ENCODE assay signal across 7 mouse cellular contexts in genomic region chr2:92059481-92060220, GRCm38 (mm10). TPM values are rescaled to one million over a fixed set of nuclear protein-coding genes. Genes with fewer than 3 reads are reported as not detected.
DNase-seq lines count a peak whose midpoint lies in the region; ATAC-seq and TF ChIP-seq lines count a peak whose summit lies in the region.

No protein-coding gene starts in this region.

- DNase-seq in adrenal gland, adult 2 months, result peak; percentile 86
- DNase-seq in embryonic facial prominence, embryonic 10.5 days (ENCODE audit: low spot score), result peak; percentile 74
- peak; percentile 78 to 80 for DNase-seq in heart, adult 2 months
- DNase-seq in kidney, adult 2 months, result peak; percentile 61
- peak; percentile 87 for DNase-seq in midbrain, embryonic 14.5 days
- peak; percentile 11 to 31 for DNase-seq in spleen, postnatal 10 days (ENCODE audit: low spot score in 2 of 2)

- H3K27me3 ChIP-seq in embryonic facial prominence, embryonic 10.5 days (replicated peaks; ENCODE audit: low read depth, poor library complexity, severe bottlenecking), result peaks cover 81% of the 10 kb centered on the region
- no peaks in the 10 kb centered on the region for H3K27me3 ChIP-seq in heart, adult 2 months (ENCODE audit: control insufficient read depth, insufficient read depth, low read length)
- H3K27me3 ChIP-seq in kidney, adult 2 months (replicated peaks; ENCODE audit: control insufficient read depth, insufficient read depth, low read length), result no peaks in the 10 kb centered on the region
- peaks cover 32% of the 10 kb centered on the region for H3K27me3 ChIP-seq in limb, embryonic 13.5 days
- peaks cover 19% of the 10 kb centered on the region for H3K27me3 ChIP-seq in midbrain, embryonic 14.5 days (ENCODE audit: control insufficient read depth, insufficient read depth, low read length)

- TF ChIP-seq POLR2A in heart, adult 2 months (IDR thresholded peaks at IDR 0.05; ENCODE audit: insufficient read depth, low read depth, low read length), result peak; percentile 28; the same call in 1 of the 2 replicates
- no peak for TF ChIP-seq POLR2A in kidney, adult 2 months (IDR thresholded peaks at IDR 0.05; ENCODE audit: low read depth, low read length)

- no peak for TF ChIP-seq EP300 in heart, adult 2 months (IDR thresholded peaks at IDR 0.05; ENCODE audit: insufficient read depth, low read depth, low read length)

- peak; percentile 16 for ATAC-seq in limb, embryonic 13.5 days (ENCODE audit: low FRiP score, low read depth)
- ATAC-seq in midbrain, embryonic 14.5 days (ENCODE audit: low FRiP score, low TSS enrichment), result peak; percentile 85

- no peaks in the 10 kb centered on the region for H3K9me3 ChIP-seq in embryonic facial prominence, embryonic 10.5 days
- no peaks in the 10 kb centered on the region for H3K9me3 ChIP-seq in limb, embryonic 13.5 days
- H3K9me3 ChIP-seq in midbrain, embryonic 14.5 days (ENCODE audit: control insufficient read depth, low read length), result no peaks in the 10 kb centered on the region

- H3K9ac ChIP-seq in heart, adult 2 months (ENCODE audit: low read depth, low read length), result peak overlapping the region; percentile 70
- peak overlapping the region; percentile 79 for H3K9ac ChIP-seq in limb, embryonic 13.5 days
- peak overlapping the region; percentile 80 for H3K9ac ChIP-seq in midbrain, embryonic 14.5 days (replicated peaks; ENCODE audit: low read length)

- H3K27ac ChIP-seq in embryonic facial prominence, embryonic 10.5 days (replicated peaks), result peak overlapping the region; percentile 66; the same call in 1 of the 2 replicates
- peak overlapping the region; percentile 75 for H3K27ac ChIP-seq in heart, adult 2 months
- no peak overlapping the region for H3K27ac ChIP-seq in kidney, adult 2 months (ENCODE audit: insufficient read depth, low read depth, low read length)
- H3K27ac ChIP-seq in limb, embryonic 13.5 days, result no peak overlapping the region
- H3K27ac ChIP-seq in midbrain, embryonic 14.5 days (replicated peaks; ENCODE audit: low read depth, low read length), result peak overlapping the region; percentile 88

- intact Hi-C loops in heart, adult 2 months (cut with DNase I), result loop anchor here (2.0 to 5.0 kb wide), 4 partner anchors 33 to 1212 kb away; partner anchors contain the start of gene Mtch2

- H3K79me2 ChIP-seq in heart, adult 2 months (replicated peaks; ENCODE audit: control insufficient read depth, insufficient read depth, low read length), result no peaks in the 10 kb centered on the region

- WGBS in embryonic facial prominence, embryonic 10.5 days, result under 1% methylated on average over 63 of the region's 63 CpGs
- WGBS in heart, adult 2 months, result 1% methylated on average over 63 of the region's 63 CpGs
- under 1% methylated on average over 63 of the region's 63 CpGs for WGBS in kidney, adult 2 months
- under 1% methylated on average over 63 of the region's 63 CpGs for WGBS in limb, embryonic 13.5 days
- under 1% methylated on average over 61 of the region's 63 CpGs for WGBS in midbrain, embryonic 14.5 days

- peak overlapping the region; percentile 78 for H3K4me3 ChIP-seq in embryonic facial prominence, embryonic 10.5 days
- peak overlapping the region; percentile 48 for H3K4me3 ChIP-seq in heart, adult 2 months
- peak overlapping the region; percentile 44 for H3K4me3 ChIP-seq in kidney, adult 2 months (ENCODE audit: insufficient read depth, low read depth, low read length)
- peak overlapping the region; percentile 70 for H3K4me3 ChIP-seq in limb, embryonic 13.5 days
- H3K4me3 ChIP-seq in midbrain, embryonic 14.5 days (replicated peaks; ENCODE audit: low read depth, low read length), result peak overlapping the region; percentile 66

- 0 out of 2 replicates have a peak, but pooled peaks have one; percentile 5 for TF ChIP-seq CTCF in heart, adult 2 months (IDR thresholded peaks at IDR 0.05)
- no peak for TF ChIP-seq CTCF in kidney, adult 2 months (conservative IDR thresholded peaks at IDR 0.05; ENCODE audit: insufficient read depth, insufficient read length, low read depth, low read length)

- H3K4me1 ChIP-seq in embryonic facial prominence, embryonic 10.5 days, result peaks cover 38% of the 10 kb centered on the region
- peaks cover 10% of the 10 kb centered on the region for H3K4me1 ChIP-seq in heart, adult 2 months (ENCODE audit: control insufficient read depth, insufficient read depth, low read length)
- peaks cover 9% of the 10 kb centered on the region; the same call in 1 of the 2 replicates for H3K4me1 ChIP-seq in kidney, adult 2 months (ENCODE audit: control insufficient read depth, insufficient read depth, low read length)
- peaks cover 44% of the 10 kb centered on the region for H3K4me1 ChIP-seq in limb, embryonic 13.5 days
- H3K4me1 ChIP-seq in midbrain, embryonic 14.5 days (ENCODE audit: control insufficient read depth, insufficient read depth, low read length), result peaks cover 14% of the 10 kb centered on the region

- no peaks in the 10 kb centered on the region for H3K36me3 ChIP-seq in embryonic facial prominence, embryonic 10.5 days (replicated peaks)
- H3K36me3 ChIP-seq in heart, adult 2 months (ENCODE audit: control insufficient read depth, insufficient read depth, low read length), result no peaks in the 10 kb centered on the region
- H3K36me3 ChIP-seq in kidney, adult 2 months (ENCODE audit: control insufficient read depth, insufficient read depth, low read length), result no peaks in the 10 kb centered on the region
- no peaks in the 10 kb centered on the region for H3K36me3 ChIP-seq in limb, embryonic 13.5 days
- no peaks in the 10 kb centered on the region for H3K36me3 ChIP-seq in midbrain, embryonic 14.5 days (ENCODE audit: control insufficient read depth, insufficient read depth, low read length)

- peak overlapping the region; percentile 93 for H3K4me2 ChIP-seq in limb, embryonic 13.5 days (replicated peaks)
- peak overlapping the region; percentile 87 for H3K4me2 ChIP-seq in midbrain, embryonic 14.5 days (ENCODE audit: low read length)

RNA-seq across cellular contexts. Expression of gene Phf21a, which starts 33.3 kb away (rescaled TPM):
- 10 to 100 TPM; 66.5 to 82.4 TPM for total RNA-seq in adrenal gland, adult 2 months (2021)
- polyA plus RNA-seq in adrenal gland, adult 2 months (2012; rRNA removed), result 24.4 and 27.2 TPM in 2 replicates
- 41.3 and 42.3 TPM in 2 replicates for polyA plus RNA-seq in embryonic facial prominence, embryonic 10.5 days (2016; fragmentation: Nextera tagmentation; extraction: Ambion mirVana)
- 10 to 100 TPM; 26.4 to 30.2 TPM for total RNA-seq in heart, adult 2 months (2021)
- polyA plus RNA-seq in heart, adult 2 months (2012; rRNA removed), result 27.6 and 29.5 TPM in 2 replicates
- polyA plus RNA-seq in kidney, adult 2 months (2012; rRNA removed), result 27.5 and 36.8 TPM in 2 replicates
- 38.9 and 46.8 TPM in 2 replicates for polyA plus RNA-seq in limb, embryonic 13.5 days (2015; fragmentation: Nextera tagmentation; extraction: Ambion mirVana)
- polyA plus RNA-seq in midbrain, embryonic 14.5 days (2014; fragmentation: Nextera tagmentation; extraction: Ambion mirVana), result 32.3 and 35.4 TPM in 2 replicates

RNA-seq across cellular contexts. Expression of gene Creb3l1, which starts 35.3 kb away (rescaled TPM):
- total RNA-seq in adrenal gland, adult 2 months (2021), result 10 to 100 TPM; 11.1 to 17.3 TPM
- 6.4 and 6.6 TPM in 2 replicates for polyA plus RNA-seq in adrenal gland, adult 2 months (2012; rRNA removed)
- 0.93 and 1.0 TPM in 2 replicates for polyA plus RNA-seq in embryonic facial prominence, embryonic 10.5 days (2016; fragmentation: Nextera tagmentation; extraction: Ambion mirVana)
- total RNA-seq in heart, adult 2 months (2021), result 1 to 10 TPM; 3.8 to 5.8 TPM
- 3.3 and 4.5 TPM in 2 replicates for polyA plus RNA-seq in heart, adult 2 months (2012; rRNA removed)
- 6.7 and 8.9 TPM in 2 replicates for polyA plus RNA-seq in kidney, adult 2 months (2012; rRNA removed)
- polyA plus RNA-seq in limb, embryonic 13.5 days (2015; fragmentation: Nextera tagmentation; extraction: Ambion mirVana), result 10.1 and 10.9 TPM in 2 replicates
- 0.69 and 2.0 TPM in 2 replicates for polyA plus RNA-seq in midbrain, embryonic 14.5 days (2014; fragmentation: Nextera tagmentation; extraction: Ambion mirVana)

Comparison
In these comparisons a context has a peak if more than half of its experiments do, and no peak if none do; other contexts are left out.
1. DNase-seq: peak in every context shown above with its lines; median percentile 87 in midbrain, embryonic 14.5 days; 86 in adrenal gland, adult 2 months; 79 in heart, adult 2 months; 74 in embryonic facial prominence, embryonic 10.5 days; 61 in kidney, adult 2 months; 21 in spleen, postnatal 10 days.
2. H3K27ac ChIP-seq: peak in embryonic facial prominence, embryonic 10.5 days (single experiment), heart, adult 2 months (single experiment) and midbrain, embryonic 14.5 days (single experiment); none in kidney, adult 2 months (single experiment) and limb, embryonic 13.5 days (single experiment).
3. Peak in every context shown above with its lines, with median percentiles within 50 percentile points of each other: H3K4me3 ChIP-seq and H3K9ac ChIP-seq.